Mouse (Mus musculus) granulocyte monocyte progenitor cell, adult 5-6 weeks (primary cell): ENCODE results near the gene Olfr1186. TPM values are rescaled to one million over a fixed set of nuclear protein-coding genes. Genes with fewer than 3 reads are reported as not detected.
"Not testable (repeated sequence)": the region's sequence is repeated elsewhere in the genome, so short reads cannot be mapped to it uniquely, and the experiment has no call there.

Source experiments
- ATAC-seq: replicated peaks from 2 replicates; pipeline ENCODE4 v1.8.0; 2016; ENCODE audit warnings: mild to moderate bottlenecking, moderate TSS enrichment, inconsistent platforms; ENCODE audit not compliant: poor library complexity, severe bottlenecking
- total RNA-seq, 2 experiments: library from RNA; stranded (forward) in 1 of 2; stranded (reverse) in 1 of 2; fragments of 200-712, 200-1000 nt in 1 of 2; fragments of >200 nt in 1 of 2; fragmentation: Nextera tagmentation in 1 of 2; gene quantifications; 2 replicates each; pipeline ENCODE4 v1.2.3; 2014 to 2017

Olfr1186 gene
- total RNA-seq (2014; fragmentation: Nextera tagmentation), result not detected in 2 replicates
- not detected in 2 replicates for total RNA-seq (2017)

DNA sequence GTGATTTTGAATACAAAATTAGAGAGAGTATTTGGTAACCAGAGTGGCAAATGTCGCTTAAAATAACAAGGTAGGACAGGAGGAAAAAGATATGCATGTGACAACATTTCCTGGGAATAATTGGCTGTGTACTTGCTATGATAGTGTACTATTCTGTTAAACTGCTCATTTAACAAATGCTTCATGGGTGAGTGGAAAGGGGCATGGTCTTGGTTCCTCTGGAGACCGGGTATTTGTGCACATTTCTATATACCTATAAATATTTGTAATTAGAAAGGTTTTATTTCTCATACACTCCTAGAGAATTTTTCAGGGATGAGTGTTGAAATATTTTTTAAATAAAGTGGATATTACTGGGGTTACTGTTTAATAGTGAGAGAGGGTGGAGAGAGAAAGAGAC, at the start of gene Olfr1186:
TSS of gene Olfr1186 (plus strand) at position 301 of the 400 bp plus-strand sequence.
- ATAC-seq, result no peak

DNA sequence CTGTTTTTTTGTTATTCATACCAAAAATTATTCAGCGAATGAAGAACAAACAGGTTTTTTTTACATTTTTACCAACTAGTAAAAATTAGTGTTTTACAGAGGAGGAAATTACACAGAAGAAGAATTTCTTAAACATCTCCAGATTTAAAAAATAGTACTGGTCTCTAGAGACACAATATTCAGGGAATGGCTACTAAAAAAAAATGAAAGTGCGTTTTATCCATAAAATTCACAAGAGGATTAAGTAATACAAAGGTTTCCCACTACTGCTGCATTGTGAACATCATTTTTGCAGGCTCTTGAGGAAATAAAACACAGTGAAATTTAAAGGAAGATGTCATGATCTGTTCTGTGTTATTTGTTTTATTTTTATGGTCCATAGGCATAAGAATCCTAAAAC, 35.1 kb upstream of the Olfr1186 start, which contains the start of gene Olfr1184:
TSS of gene Olfr1184 (plus strand) at position 301 of the 400 bp plus-strand sequence.
- no peak for ATAC-seq

DNA sequence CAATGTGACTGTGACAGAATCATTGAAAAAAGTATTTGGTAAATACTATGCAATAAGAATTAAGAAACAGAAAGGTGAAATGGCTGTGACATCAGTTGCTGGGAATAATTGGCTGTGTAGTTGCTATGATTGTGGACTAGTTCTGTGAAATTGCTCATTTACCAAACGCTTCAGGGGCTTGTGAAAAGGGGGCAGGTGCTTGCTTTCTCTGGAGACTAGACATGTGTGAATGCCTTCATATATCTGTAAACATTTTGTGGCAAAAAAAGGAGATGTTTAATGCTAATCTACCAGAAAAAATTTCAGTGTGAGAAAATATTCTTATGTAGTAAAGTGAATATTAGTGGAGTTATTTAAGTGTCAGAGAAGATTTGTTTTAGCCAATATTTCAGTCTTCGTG, 25.3 kb upstream of the Olfr1186 start, which contains the start of gene Olfr1185-ps1:
TSS of gene Olfr1185-ps1 (plus strand) at position 301 of the 400 bp plus-strand sequence.
- ATAC-seq, result no peak

DNA sequence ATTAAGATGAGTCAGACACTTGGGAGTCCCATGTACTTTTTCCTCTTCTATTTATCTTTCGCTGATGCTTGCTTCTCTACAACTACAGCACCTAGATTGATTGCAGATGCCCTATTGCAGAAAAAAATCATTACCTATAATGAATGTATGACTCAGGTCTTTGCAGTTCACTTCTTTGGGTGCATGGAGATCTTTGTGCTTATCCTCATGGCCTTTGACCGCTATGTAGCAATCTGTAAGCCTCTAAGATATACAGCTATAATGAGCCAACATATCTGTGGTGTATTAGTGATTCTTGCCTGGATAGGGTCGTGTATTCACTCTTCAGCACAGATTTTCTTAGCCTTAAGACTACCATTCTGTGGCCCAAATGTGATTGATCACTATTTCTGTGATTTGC, 7.4 kb downstream of the Olfr1186 start:
- ATAC-seq, result no peak

DNA sequence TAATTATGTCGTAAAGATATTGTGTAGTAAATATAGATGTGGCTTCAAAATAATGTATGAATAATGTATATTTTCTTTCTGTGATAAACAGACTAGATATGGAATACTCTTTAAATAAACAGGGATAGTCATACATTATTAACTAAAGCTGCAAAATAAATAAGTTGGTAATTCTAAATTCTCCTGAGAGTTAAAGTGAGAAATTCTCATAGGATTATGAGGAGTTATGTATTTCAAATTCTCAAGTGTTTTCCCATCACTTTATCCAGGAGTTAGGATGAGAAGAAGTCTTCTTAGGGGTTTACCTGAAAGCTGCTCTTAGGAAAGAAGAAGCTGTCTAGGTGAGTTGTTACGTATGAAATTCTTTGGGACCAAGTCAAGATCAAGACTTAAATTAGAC, 38.3 kb downstream of the Olfr1186 start, which contains the start of gene Olfr1188:
TSS of gene Olfr1188 (plus strand) at position 301 of the 400 bp plus-strand sequence.
- ATAC-seq, result no peak

DNA sequence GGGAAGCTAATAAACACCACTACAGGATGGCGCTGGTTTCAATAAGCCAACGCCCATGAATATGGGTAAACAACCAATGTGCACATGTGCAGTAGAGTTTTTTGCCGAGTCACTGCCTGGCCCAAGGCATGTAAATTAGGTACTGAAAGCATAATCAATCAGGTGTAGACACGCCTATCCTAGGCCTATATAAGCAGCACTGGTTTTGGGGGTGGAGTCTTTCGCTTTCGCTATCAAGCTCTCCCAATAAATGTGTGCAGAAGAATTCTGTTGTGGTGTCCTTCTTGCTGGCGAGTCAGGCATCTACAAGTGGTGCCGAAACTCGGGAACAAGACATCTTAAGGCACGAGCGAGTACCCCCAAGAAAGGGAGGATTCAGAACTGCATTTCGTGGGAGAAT, 54.3 kb downstream of the Olfr1186 start:
- not testable (repeated sequence) for ATAC-seq

Other genes with a start within 250 kb of the Olfr1186 start
- not detected in 2 replicates for gene Olfr1173, start 238.7 kb upstream of the Olfr1186 start, total RNA-seq (2014; fragmentation: Nextera tagmentation)
- gene Olfr1173, start 238.7 kb upstream of the Olfr1186 start, total RNA-seq (2017), result not detected in 2 replicates
- not detected in 2 replicates for gene Olfr1174-ps, start 203.4 kb upstream of the Olfr1186 start, total RNA-seq (2014; fragmentation: Nextera tagmentation)
- gene Olfr1174-ps, start 203.4 kb upstream of the Olfr1186 start, total RNA-seq (2017), result not detected in 2 replicates
- gene Olfr1175-ps, start 191.3 kb upstream of the Olfr1186 start, total RNA-seq (2014; fragmentation: Nextera tagmentation), result not detected in 2 replicates
- not detected in 2 replicates for gene Olfr1175-ps, start 191.3 kb upstream of the Olfr1186 start, total RNA-seq (2017)
- gene Olfr1176, start 181.8 kb upstream of the Olfr1186 start, total RNA-seq (2014; fragmentation: Nextera tagmentation), result not detected in 2 replicates
- gene Olfr1176, start 181.8 kb upstream of the Olfr1186 start, total RNA-seq (2017), result not detected in 2 replicates
- gene Olfr1177-ps, start 172.1 kb upstream of the Olfr1186 start, total RNA-seq (2014; fragmentation: Nextera tagmentation), result not detected in 2 replicates
- gene Olfr1177-ps, start 172.1 kb upstream of the Olfr1186 start, total RNA-seq (2017), result not detected in 2 replicates
- not detected in 2 replicates for gene Olfr1178, start 131.5 kb upstream of the Olfr1186 start, total RNA-seq (2014; fragmentation: Nextera tagmentation)
- not detected in 2 replicates for gene Olfr1178, start 131.5 kb upstream of the Olfr1186 start, total RNA-seq (2017)
- not detected in 2 replicates for gene Olfr1179, start 112.1 kb upstream of the Olfr1186 start, total RNA-seq (2014; fragmentation: Nextera tagmentation)
- not detected in 2 replicates for gene Olfr1179, start 112.1 kb upstream of the Olfr1186 start, total RNA-seq (2017)
- not detected in 2 replicates for gene Olfr1180, start 99.4 kb upstream of the Olfr1186 start, total RNA-seq (2014; fragmentation: Nextera tagmentation)
- gene Olfr1180, start 99.4 kb upstream of the Olfr1186 start, total RNA-seq (2017), result not detected in 2 replicates
- not detected in 2 replicates for gene Olfr1181, start 92.4 kb upstream of the Olfr1186 start, total RNA-seq (2014; fragmentation: Nextera tagmentation)
- gene Olfr1181, start 92.4 kb upstream of the Olfr1186 start, total RNA-seq (2017), result not detected in 2 replicates
- not detected in 2 replicates for gene Gm13757, start 69.4 kb upstream of the Olfr1186 start, total RNA-seq (2014; fragmentation: Nextera tagmentation)
- not detected in 2 replicates for gene Gm13757, start 69.4 kb upstream of the Olfr1186 start, total RNA-seq (2017)
- gene Olfr1183, start 63.7 kb upstream of the Olfr1186 start, total RNA-seq (2014; fragmentation: Nextera tagmentation), result not detected in 2 replicates
- gene Olfr1183, start 63.7 kb upstream of the Olfr1186 start, total RNA-seq (2017), result not detected in 2 replicates
- gene Olfr1184, start 35.0 kb upstream of the Olfr1186 start, total RNA-seq (2014; fragmentation: Nextera tagmentation), result not detected in 2 replicates
- gene Olfr1184, start 35.0 kb upstream of the Olfr1186 start, total RNA-seq (2017), result not detected in 2 replicates
- not detected in 2 replicates for gene Olfr1185-ps1, start 25.2 kb upstream of the Olfr1186 start, total RNA-seq (2014; fragmentation: Nextera tagmentation)
- gene Olfr1185-ps1, start 25.2 kb upstream of the Olfr1186 start, total RNA-seq (2017), result not detected in 2 replicates
- gene Olfr1188, start 38.4 kb downstream of the Olfr1186 start, total RNA-seq (2014; fragmentation: Nextera tagmentation), result not detected in 2 replicates
- gene Olfr1188, start 38.4 kb downstream of the Olfr1186 start, total RNA-seq (2017), result not detected in 2 replicates
- gene Olfr1189, start 67.9 kb downstream of the Olfr1186 start, total RNA-seq (2014; fragmentation: Nextera tagmentation), result not detected in 2 replicates
- not detected in 2 replicates for gene Olfr1189, start 67.9 kb downstream of the Olfr1186 start, total RNA-seq (2017)
- not detected in 2 replicates for gene Olfr1191-ps1, start 122.0 kb downstream of the Olfr1186 start, total RNA-seq (2014; fragmentation: Nextera tagmentation)
- gene Olfr1191-ps1, start 122.0 kb downstream of the Olfr1186 start, total RNA-seq (2017), result not detected in 2 replicates
- not detected in 2 replicates for gene Olfr1192-ps1, start 130.0 kb downstream of the Olfr1186 start, total RNA-seq (2014; fragmentation: Nextera tagmentation)
- gene Olfr1192-ps1, start 130.0 kb downstream of the Olfr1186 start, total RNA-seq (2017), result not detected in 2 replicates
- not detected in 2 replicates for gene Olfr1193, start 157.1 kb downstream of the Olfr1186 start, total RNA-seq (2014; fragmentation: Nextera tagmentation)
- not detected in 2 replicates for gene Olfr1193, start 157.1 kb downstream of the Olfr1186 start, total RNA-seq (2017)
- gene Olfr1195, start 170.6 kb downstream of the Olfr1186 start, total RNA-seq (2014; fragmentation: Nextera tagmentation), result not detected in 2 replicates
- not detected in 2 replicates for gene Olfr1195, start 170.6 kb downstream of the Olfr1186 start, total RNA-seq (2017)
- gene Olfr1196, start 186.0 kb downstream of the Olfr1186 start, total RNA-seq (2014; fragmentation: Nextera tagmentation), result not detected in 2 replicates
- not detected in 2 replicates for gene Olfr1196, start 186.0 kb downstream of the Olfr1186 start, total RNA-seq (2017)
- gene Olfr1197, start 213.8 kb downstream of the Olfr1186 start, total RNA-seq (2014; fragmentation: Nextera tagmentation), result not detected in 2 replicates
- gene Olfr1197, start 213.8 kb downstream of the Olfr1186 start, total RNA-seq (2017), result not detected in 2 replicates
- not detected in 2 replicates for gene Olfr1198, start 232.8 kb downstream of the Olfr1186 start, total RNA-seq (2014; fragmentation: Nextera tagmentation)
- gene Olfr1198, start 232.8 kb downstream of the Olfr1186 start, total RNA-seq (2017), result not detected in 2 replicates
- not detected in 2 replicates for gene Olfr1199, start 241.9 kb downstream of the Olfr1186 start, total RNA-seq (2014; fragmentation: Nextera tagmentation)
- not detected in 2 replicates for gene Olfr1199, start 241.9 kb downstream of the Olfr1186 start, total RNA-seq (2017)